Mouse (Mus musculus) liver, embryonic 13.5 days (tissue): ENCODE results near the gene Tspan33. TPM values are rescaled to one million over a fixed set of nuclear protein-coding genes. Genes with fewer than 3 reads are reported as not detected.

ENCODE experiments used
- ATAC-seq: fragments of 200-750 bp; cut with Nextera tagmentation; 2 replicates; pipeline ENCODE4 v1.8.0; 2017; ENCODE audit warnings: low read depth, mild to moderate bottlenecking, moderate number of reproducible peaks, moderate library complexity
- DNase-seq: peaks from one replicate; pipeline ENCODE4 v3.0.0; 2022
- H3K27ac ChIP-seq: fragments of 300-500 bp; sonication (generic); 2 replicates; pipeline ENCODE4 v1.5.1; 2015; ENCODE audit warnings: moderate library complexity, mild to moderate bottlenecking, inconsistent platforms
- H3K27me3 ChIP-seq: fragments of 300-500 bp; sonication (generic); 2 replicates; pipeline ENCODE4 v1.6.1; 2015; ENCODE audit warnings: mild to moderate bottlenecking, inconsistent platforms
- H3K36me3 ChIP-seq: fragments of 300-500 bp; sonication (generic); 2 replicates; pipeline ENCODE4 v1.6.1; 2015; ENCODE audit warnings: mild to moderate bottlenecking, inconsistent platforms
- H3K4me1 ChIP-seq: fragments of 300-500 bp; sonication (generic); replicated peaks from 2 replicates; pipeline ENCODE4 v1.6.1; 2015; ENCODE audit warnings: inconsistent platforms
- H3K4me2 ChIP-seq: fragments of 300-500 bp; sonication (generic); 2 replicates; pipeline ENCODE4 v1.6.1; 2015; ENCODE audit warnings: inconsistent platforms, mild to moderate bottlenecking, moderate library complexity
- H3K4me3 ChIP-seq: fragments of 300-500 bp; sonication (generic); replicated peaks from 2 replicates; pipeline ENCODE4 v1.5.1; 2015; ENCODE audit warnings: mild to moderate bottlenecking, inconsistent platforms
- H3K9ac ChIP-seq: fragments of 300-500 bp; sonication (generic); 2 replicates; pipeline ENCODE4 v1.6.1; 2015; ENCODE audit warnings: mild to moderate bottlenecking, inconsistent platforms
- H3K9me3 ChIP-seq: fragments of 300-500 bp; sonication (generic); replicated peaks from 2 replicates; pipeline ENCODE4 v1.6.1; 2016; ENCODE audit warnings: inconsistent platforms
- WGBS: fragments of 180-500 bp; shearing (Covaris S2); methylation state at CpG from one replicate; pipeline ENCODE4 v1.1.7; 2015; ENCODE audit not compliant: insufficient replicate concordance; 5-methylcytosine and 5-hydroxymethylcytosine counted together
- polyA plus RNA-seq: library from polyadenylated mRNA; unstranded; fragments of >200 nt; fragmentation: Nextera tagmentation; extraction: Ambion mirVana; gene quantifications from 2 replicates; pipeline ENCODE4 v1.2.1, GENCODE M21; 2015

Tspan33 gene
- polyA plus RNA-seq, 1 experiment from 2014 or later = 164 TPM

GRCm38 (mm10) chr6:29699085-29699745, 5.2 kb downstream of the Tspan33 start:
- 32% methylated on average over 7 of the region's 7 CpGs for WGBS
- ATAC-seq (peak; percentile 53), DNase-seq (peak; percentile 71)
- H3K4me2 ChIP-seq = peak overlapping the region; percentile 87
- H3K4me3 ChIP-seq = peak overlapping the region; percentile 97
- H3K27ac ChIP-seq = peak overlapping the region; percentile 99
- H3K4me1 ChIP-seq = peaks cover 83% of the 10 kb centered on the region
- peaks cover 38% of the 10 kb centered on the region for H3K36me3 ChIP-seq
- H3K27me3 ChIP-seq = no peaks in the 10 kb centered on the region
- H3K9me3 ChIP-seq = no peaks in the 10 kb centered on the region
- H3K9ac ChIP-seq = peak overlapping the region; percentile 100

GRCm38 (mm10) chr6:29701051-29701450, 7.0 kb downstream of the Tspan33 start:
- Histone ChIP-seq H3K9me3 (no peaks in the 10 kb centered on the region), H3K4me1 (peaks cover 93% of the 10 kb centered on the region), H3K27ac (peak overlapping the region; percentile 100), H3K9ac (peak overlapping the region; percentile 86), H3K4me3 (peak overlapping the region; percentile 58), H3K36me3 (peaks cover 56% of the 10 kb centered on the region), H3K4me2 (peak overlapping the region; percentile 82), H3K27me3 (no peaks in the 10 kb centered on the region)
- DNase-seq (peak; percentile 94), ATAC-seq (peak; percentile 88)
- 21% methylated on average over 6 of the region's 6 CpGs for whole genome bisulfite sequencing

- ATAC-seq = no peak
- Histone ChIP-seq H3K9ac (peak overlapping the region; percentile 86), H3K27ac (peak overlapping the region; percentile 100), H3K9me3 (no peaks in the 10 kb centered on the region), H3K4me1 (peaks cover 93% of the 10 kb centered on the region), H3K27me3 (no peaks in the 10 kb centered on the region), H3K36me3 (peaks cover 67% of the 10 kb centered on the region), H3K4me3 (peak overlapping the region; percentile 58), H3K4me2 (peak overlapping the region; percentile 82)
- DNase-seq = no peak
- WGBS = 36% methylated on average over 3 of the region's 3 CpGs
These were observed 8.1 kb downstream of the Tspan33 start for GRCm38 (mm10) chr6:29702126-29702525.

- Histone ChIP-seq H3K27me3 (no peaks in the 10 kb centered on the region), H3K9me3 (no peaks in the 10 kb centered on the region), H3K4me2 (peak overlapping the region; percentile 39), H3K4me1 (peaks cover 91% of the 10 kb centered on the region), H3K27ac (peak overlapping the region; percentile 72), H3K4me3 (peak overlapping the region; percentile 21; the same call in 1 of the 2 replicates), H3K9ac (peak overlapping the region; percentile 53), H3K36me3 (peaks cover 78% of the 10 kb centered on the region)
- DNase-seq (no peak), ATAC-seq (no peak)
- 44% methylated on average over 5 of the region's 5 CpGs for WGBS
These were observed 10.1 kb downstream of the Tspan33 start for GRCm38 (mm10) chr6:29704143-29704542.

- Histone ChIP-seq H3K4me1 (peaks cover 77% of the 10 kb centered on the region), H3K27ac (0 out of 2 replicates have a peak overlapping the region, but pooled peaks have one; percentile 24)
These were observed 13.9 kb downstream of the Tspan33 start for GRCm38 (mm10) chr6:29707902-29708301.

GRCm38 (mm10) chr6:29711318-29711717, 17.3 kb downstream of the Tspan33 start:
- H3K36me3 ChIP-seq = peaks cover 98% of the 10 kb centered on the region
- H3K4me1 ChIP-seq = peaks cover 44% of the 10 kb centered on the region
- H3K4me2 ChIP-seq = no peak overlapping the region
- H3K27me3 ChIP-seq = no peaks in the 10 kb centered on the region
- WGBS = 75% methylated on average over 3 of the region's 3 CpGs
- no peak overlapping the region for H3K4me3 ChIP-seq
- DNase-seq (no peak), ATAC-seq (no peak)
- no peak overlapping the region for H3K9ac ChIP-seq
- no peaks in the 10 kb centered on the region for H3K9me3 ChIP-seq
- H3K27ac ChIP-seq = no peak overlapping the region

More at GRCm38 (mm10) chr6:29707902-29708301, 13.9 kb downstream of the Tspan33 start:
- H3K9ac ChIP-seq = peak overlapping the region; percentile 22; the same call in 1 of the 2 replicates
- DNase-seq = no peak
- no peaks in the 10 kb centered on the region for H3K9me3 ChIP-seq
- H3K27me3 ChIP-seq = no peaks in the 10 kb centered on the region
- WGBS = 71% methylated on average over 2 of the region's 2 CpGs
- H3K4me3 ChIP-seq = no peak overlapping the region
- H3K4me2 ChIP-seq = no peak overlapping the region
- H3K36me3 ChIP-seq = peaks cover 94% of the 10 kb centered on the region
- ATAC-seq = no peak

GRCm38 (mm10) chr6:29712011-29712584, 18.1 kb downstream of the Tspan33 start:
- H3K4me1 ChIP-seq = peaks cover 44% of the 10 kb centered on the region
- H3K9me3 ChIP-seq = no peaks in the 10 kb centered on the region
- ATAC-seq = 0 out of 2 replicates have a peak, but pooled peaks have one; percentile 15
- H3K9ac ChIP-seq = no peak overlapping the region
- 43% methylated on average over 3 of the region's 3 CpGs for WGBS
- H3K27me3 ChIP-seq = no peaks in the 10 kb centered on the region
- no peak overlapping the region for H3K4me3 ChIP-seq
- DNase-seq = no peak
- H3K4me2 ChIP-seq = no peak overlapping the region
- H3K36me3 ChIP-seq = peaks cover 98% of the 10 kb centered on the region
- H3K27ac ChIP-seq = no peak overlapping the region

- no peak for DNase-seq
- H3K4me3 ChIP-seq = no peak overlapping the region
- H3K27ac ChIP-seq = peak overlapping the region; percentile 5; the same call in 1 of the 2 replicates
- 63% methylated on average over 10 of the region's 10 CpGs for WGBS
- no peak overlapping the region for H3K4me2 ChIP-seq
- peaks cover 27% of the 10 kb centered on the region for H3K4me1 ChIP-seq
- peaks cover 90% of the 10 kb centered on the region for H3K36me3 ChIP-seq
- H3K9me3 ChIP-seq = no peaks in the 10 kb centered on the region
- 0 out of 2 replicates have a peak, but pooled peaks cover 4% of the 10 kb centered on the region for H3K27me3 ChIP-seq
- no peak overlapping the region for H3K9ac ChIP-seq
- no peak for ATAC-seq
These were observed 22.8 kb downstream of the Tspan33 start for GRCm38 (mm10) chr6:29716624-29717365.

GRCm38 (mm10) chr6:29717541-29717940, 23.5 kb downstream of the Tspan33 start:
- WGBS = 71% methylated on average over 10 of the region's 10 CpGs
- ATAC-seq (no peak), DNase-seq (no peak)
- Histone ChIP-seq H3K27ac (peak overlapping the region; percentile 32), H3K4me2 (no peak overlapping the region), H3K9ac (no peak overlapping the region), H3K4me1 (peaks cover 27% of the 10 kb centered on the region), H3K36me3 (peaks cover 83% of the 10 kb centered on the region), H3K9me3 (no peaks in the 10 kb centered on the region), H3K27me3 (0 out of 2 replicates have a peak, but pooled peaks cover 4% of the 10 kb centered on the region), H3K4me3 (no peak overlapping the region)

GRCm38 (mm10) chr6:29717952-29718521, 24.0 kb downstream of the Tspan33 start:
- ATAC-seq (no peak), DNase-seq (no peak)
- Histone ChIP-seq H3K27me3 (0 out of 2 replicates have a peak, but pooled peaks cover 4% of the 10 kb centered on the region), H3K9me3 (no peaks in the 10 kb centered on the region), H3K4me1 (peaks cover 27% of the 10 kb centered on the region), H3K4me3 (no peak overlapping the region), H3K4me2 (no peak overlapping the region), H3K27ac (peak overlapping the region; percentile 32), H3K9ac (no peak overlapping the region), H3K36me3 (peaks cover 78% of the 10 kb centered on the region)
- 54% methylated on average over 14 of the region's 14 CpGs for WGBS

- peak; percentile 16; the same call in 1 of the 2 replicates for ATAC-seq
- Histone ChIP-seq H3K27me3 (0 out of 2 replicates have a peak, but pooled peaks cover 4% of the 10 kb centered on the region), H3K36me3 (peaks cover 71% of the 10 kb centered on the region), H3K4me2 (peak overlapping the region; percentile 43), H3K9ac (no peak overlapping the region), H3K27ac (peak overlapping the region; percentile 66), H3K9me3 (no peaks in the 10 kb centered on the region), H3K4me3 (peak overlapping the region; percentile 21), H3K4me1 (peaks cover 27% of the 10 kb centered on the region)
- no peak for DNase-seq
- 25% methylated on average over 15 of the region's 15 CpGs for WGBS
These were observed 24.9 kb downstream of the Tspan33 start for GRCm38 (mm10) chr6:29718894-29719329.
